Mouse (Mus musculus) CH12.LX (cell line): ENCODE results near the gene Leprot. TPM values are rescaled to one million over a fixed set of nuclear protein-coding genes. Genes with fewer than 3 reads are reported as not detected.

ENCODE experiments used
- DNase-seq: peaks from one replicate; pipeline ENCODE4 v3.0.0-alpha.2; 2013; ENCODE audit errors: extremely low read depth
- H3K27ac ChIP-seq: 2 replicates; pipeline ENCODE4 v1.5.1; 2012; ENCODE audit warnings: low read depth, mild to moderate bottlenecking, control low read depth, moderate library complexity; ENCODE audit not compliant: insufficient read depth
- H3K27me3 ChIP-seq: replicated peaks from 2 replicates; pipeline ENCODE3; 2012; ENCODE audit warnings: inconsistent platforms
- H3K36me3 ChIP-seq, 2 experiments: replicated peaks in 1 of 2; 2 replicates each; pipeline versions ENCODE3 to v1.6.1; 2012; ENCODE audit warnings: inconsistent platforms in 1 of 2, low read length in 1 of 2, mild to moderate bottlenecking in 1 of 2, mixed read lengths in 1 of 2, moderate library complexity in 1 of 2; ENCODE audit not compliant: control insufficient read depth in 1 of 2, insufficient read depth in 1 of 2
- H3K4me1 ChIP-seq, 2 experiments: 2 replicates each; pipeline ENCODE4 v1.6.1; 2012; ENCODE audit warnings: inconsistent platforms in 1 of 2, moderate library complexity in 1 of 2; ENCODE audit not compliant: insufficient read depth in 2 of 2, control insufficient read depth in 1 of 2
- H3K4me2 ChIP-seq: 2 replicates; pipeline ENCODE4 v1.6.1; 2012; ENCODE audit warnings: low read depth, mild to moderate bottlenecking, control low read depth; ENCODE audit not compliant: poor library complexity, insufficient read depth, severe bottlenecking
- H3K4me3 ChIP-seq, 3 experiments: fragments of 150-350 bp in 1 of 3; sonication (generic) in 1 of 3; replicated peaks in 1 of 3; 2 replicates each; pipeline versions ENCODE3 to v1.5.1; 2011 to 2012; ENCODE audit warnings: low read depth in 2 of 3, low read length in 2 of 3, mild to moderate bottlenecking in 2 of 3, moderate library complexity in 2 of 3, control low read depth in 1 of 3, improper control_type of control experiment in 1 of 3, inconsistent platforms in 1 of 3, mixed read lengths in 1 of 3; ENCODE audit not compliant: poor library complexity in 1 of 3
- H3K79me2 ChIP-seq: replicated peaks from 2 replicates; pipeline ENCODE4 v1.6.1; 2012; ENCODE audit warnings: mild to moderate bottlenecking, moderate library complexity; ENCODE audit not compliant: control insufficient read depth, poor library complexity, insufficient read depth, severe bottlenecking; ENCODE audit errors: extremely low read depth
- H3K9ac ChIP-seq: 2 replicates; pipeline ENCODE4 v1.6.1; 2012; ENCODE audit warnings: low read depth, mild to moderate bottlenecking, control low read depth, moderate library complexity; ENCODE audit not compliant: insufficient read depth
- H3K9me3 ChIP-seq: replicated peaks from 2 replicates; pipeline ENCODE3; 2012; ENCODE audit warnings: low read length, inconsistent platforms, mixed read lengths
- CHD1 ChIP-seq: IDR thresholded peaks from 2 replicates; pipeline ENCODE4 v1.6.1; 2012; ENCODE audit warnings: low read depth, low read length, improper control_type of control experiment, inconsistent platforms
- CHD2 ChIP-seq: IDR thresholded peaks from 2 replicates; pipeline ENCODE4 v1.6.1; 2011; ENCODE audit warnings: low read length, improper control_type of control experiment
- CTCF ChIP-seq, 2 experiments: IDR thresholded peaks in 1 of 2; conservative IDR thresholded peaks in 1 of 2; 2 replicates each; pipeline ENCODE4 v1.5.1; 2011 to 2012; ENCODE audit warnings: low read depth in 2 of 2, low read length in 2 of 2, improper control_type of control experiment in 1 of 2, inconsistent platforms in 1 of 2, mild to moderate bottlenecking in 1 of 2, moderate library complexity in 1 of 2
- ELF1 ChIP-seq: IDR thresholded peaks from 2 replicates; pipeline ENCODE4 v1.6.1; 2014; ENCODE audit warnings: low read depth, mild to moderate bottlenecking, inconsistent platforms, low read length, improper control_type of control experiment
- EP300 ChIP-seq: IDR thresholded peaks from 2 replicates; pipeline ENCODE4 v1.6.1; 2011; ENCODE audit warnings: low read length, improper control_type of control experiment
- ETS1 ChIP-seq: conservative IDR thresholded peaks from 2 replicates; pipeline ENCODE4 v1.6.1; 2012; ENCODE audit warnings: low read depth, mild to moderate bottlenecking, inconsistent platforms, low read length, improper control_type of control experiment, moderate library complexity
- GABPA ChIP-seq: IDR thresholded peaks from 2 replicates; pipeline ENCODE4 v1.6.1; 2012; ENCODE audit warnings: low read depth, low read length, improper control_type of control experiment, inconsistent platforms; ENCODE audit not compliant: insufficient replicate concordance
- IRF4 ChIP-seq: IDR thresholded peaks from 2 replicates; pipeline ENCODE4 v1.6.1; 2014; ENCODE audit warnings: low read depth, mild to moderate bottlenecking, inconsistent platforms, low read length, improper control_type of control experiment
- JUN ChIP-seq: IDR thresholded peaks from 2 replicates; pipeline ENCODE4 v1.6.1; 2011; ENCODE audit warnings: low read depth, mild to moderate bottlenecking, low read length, improper control_type of control experiment, moderate library complexity; ENCODE audit not compliant: insufficient read depth
- KAT2A ChIP-seq: IDR thresholded peaks from 2 replicates; pipeline ENCODE4 v1.6.1; 2012; ENCODE audit warnings: low read length, improper control_type of control experiment, inconsistent platforms; ENCODE audit not compliant: insufficient replicate concordance
- MAFK ChIP-seq: IDR thresholded peaks from 2 replicates; pipeline ENCODE4 v1.6.1; 2011; ENCODE audit warnings: low read length, improper control_type of control experiment; ENCODE audit not compliant: insufficient replicate concordance
- MAZ ChIP-seq: IDR thresholded peaks from 2 replicates; pipeline ENCODE4 v1.6.1; 2012; ENCODE audit warnings: low read depth, mild to moderate bottlenecking, inconsistent platforms, low read length, improper control_type of control experiment, moderate library complexity
- MXI1 ChIP-seq: IDR thresholded peaks from 2 replicates; pipeline ENCODE4 v1.6.1; 2011; ENCODE audit warnings: mild to moderate bottlenecking, low read depth, low read length, improper control_type of control experiment
- MYC ChIP-seq: IDR thresholded peaks from 2 replicates; pipeline ENCODE4 v1.6.1; 2011; ENCODE audit warnings: low read depth, mild to moderate bottlenecking, improper control_type of control experiment, low read length
- NRF1 ChIP-seq: IDR thresholded peaks from 2 replicates; pipeline ENCODE4 v1.6.1; 2014; ENCODE audit warnings: low read depth, mild to moderate bottlenecking, inconsistent platforms, low read length, improper control_type of control experiment, moderate library complexity
- PAX5 ChIP-seq: IDR thresholded peaks from 2 replicates; pipeline ENCODE4 v1.6.1; 2012; ENCODE audit warnings: low read length, inconsistent platforms, mixed read lengths
- POLR2A ChIP-seq: IDR thresholded peaks from 2 replicates; pipeline ENCODE4 v1.6.1; 2011; ENCODE audit warnings: low read depth, mild to moderate bottlenecking, improper control_type of control experiment, low read length
- POLR2AphosphoS2 ChIP-seq: IDR thresholded peaks from 2 replicates; pipeline ENCODE4 v1.6.1; 2011; ENCODE audit warnings: low read depth, low read length, improper control_type of control experiment
- RAD21 ChIP-seq: IDR thresholded peaks from 2 replicates; pipeline ENCODE4 v1.6.1; 2011; ENCODE audit warnings: low read depth, mild to moderate bottlenecking, low read length, improper control_type of control experiment, moderate library complexity
- SIN3A ChIP-seq: IDR thresholded peaks from 2 replicates; pipeline ENCODE4 v1.6.1; 2012; ENCODE audit warnings: low read length, improper control_type of control experiment, inconsistent platforms
- TBP ChIP-seq: conservative IDR thresholded peaks from 2 replicates; pipeline ENCODE4 v1.6.1; 2011; ENCODE audit warnings: low read depth, low read length, improper control_type of control experiment
- USF2 ChIP-seq: conservative IDR thresholded peaks from 2 replicates; pipeline ENCODE4 v1.6.1; 2011; ENCODE audit warnings: low read depth, low read length, improper control_type of control experiment
- ZC3H11A ChIP-seq: IDR thresholded peaks from 2 replicates; pipeline ENCODE4 v1.6.1; 2012; ENCODE audit warnings: low read depth, mild to moderate bottlenecking, inconsistent platforms, low read length, improper control_type of control experiment
- ZNF384 ChIP-seq: IDR thresholded peaks from 2 replicates; pipeline ENCODE4 v1.6.1; 2012; ENCODE audit warnings: low read depth, low read length, improper control_type of control experiment, inconsistent platforms
- dilution Hi-C: fragments of 300-500 bp; cut with MboI; formaldehyde crosslinking; loops from 2 replicates; pipeline ENCODE4 v1.14.3; 2020; ENCODE audit warnings: low sequenced_read_pairs; ENCODE audit not compliant: extremely low pct_unique_long_range_greater_than_20kb, extremely low pct_ligation_motif_present
- in situ Hi-C: fragments of 300-500 bp; cut with MboI; formaldehyde crosslinking; loops from 3 replicates; pipeline ENCODE4 v1.14.3; 2019; ENCODE audit warnings: low sequenced_read_pairs, low pct_ligation_motif_present, low pct_unique_long_range_greater_than_20kb, mixed read lengths
- polyA plus RNA-seq: library from polyadenylated mRNA; unstranded; fragments of >175 nt; gene quantifications from 2 replicates; pipeline ENCODE4 v1.2.1, GENCODE M21; 2012; ENCODE audit warnings: low read depth; ENCODE audit not compliant: insufficient read length
- total RNA-seq, 2 experiments: library from RNA; depleted of rRNA; stranded (reverse); fragments of 300-350 nt in 1 of 2; fragments of >200 nt in 1 of 2; gene quantifications; 2 replicates each; pipeline ENCODE4 v1.2.3; 2012 to 2014

Leprot gene
- total and polyA plus RNA-seq, 3 experiments, result 17.6 to 29.2 (median 24.2) TPM

- no peaks in the 10 kb centered on the region for H3K27me3 ChIP-seq
- no peaks in the 10 kb centered on the region for H3K4me1 ChIP-seq
- dilution Hi-C loops, result no loop called here
- H3K9ac ChIP-seq, result no peak overlapping the region
- no peak for TF ChIP-seq POLR2A
- no peak for TF ChIP-seq USF2
- no peak for TF ChIP-seq MAFK
- TF ChIP-seq ETS1, result no peak
- TF ChIP-seq RAD21, result no peak
- no peak for TF ChIP-seq CHD1
- no peak for TF ChIP-seq EP300
- TF ChIP-seq TBP, result no peak
- no peak for TF ChIP-seq JUN
- TF ChIP-seq CHD2, result no peak
- TF ChIP-seq ZC3H11A, result no peak
- no peak for TF ChIP-seq MXI1
- H3K9me3 ChIP-seq, result no peaks in the 10 kb centered on the region
- no peaks in the 10 kb centered on the region for H3K36me3 ChIP-seq
- H3K4me2 ChIP-seq, result no peak overlapping the region
- H3K79me2 ChIP-seq, result no peaks in the 10 kb centered on the region
- H3K27ac ChIP-seq, result no peak overlapping the region
- in situ Hi-C loops, result no loop called here
- no peak overlapping the region for H3K4me3 ChIP-seq
- no peak for DNase-seq
These were observed 47.0 kb downstream of the Leprot start for GRCm38 (mm10) chr4:101694529-101694928.

DNA sequence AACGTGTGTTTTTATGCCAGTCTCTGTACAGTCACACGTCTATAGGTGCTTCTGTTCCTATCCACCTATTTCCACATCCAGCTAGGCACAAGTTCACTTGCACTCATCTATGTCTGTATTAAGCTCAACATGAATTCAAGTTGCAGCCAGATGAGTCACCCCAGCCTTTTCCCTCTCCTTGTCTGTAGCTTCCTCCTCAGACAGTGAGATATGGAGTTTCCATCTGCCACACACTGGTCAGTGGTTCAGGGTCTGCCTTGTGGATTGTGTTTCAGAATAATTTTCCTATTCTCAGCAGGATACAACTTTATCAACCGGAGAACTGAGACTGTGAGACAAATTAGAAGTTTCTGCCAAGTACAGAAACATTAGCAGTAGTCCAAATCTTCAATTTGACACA is 49.7 kb downstream of the Leprot start:
- Histone ChIP-seq H3K4me3 (no peak overlapping the region), H3K36me3 (no peaks in the 10 kb centered on the region), H3K79me2 (no peaks in the 10 kb centered on the region), H3K9ac (no peak overlapping the region), H3K27ac (no peak overlapping the region), H3K4me1 (no peaks in the 10 kb centered on the region), H3K27me3 (no peaks in the 10 kb centered on the region), H3K4me2 (no peak overlapping the region), H3K9me3 (no peaks in the 10 kb centered on the region)
- in situ Hi-C loops (no loop called here), dilution Hi-C loops (no loop called here)
- no peak for TF ChIP-seq RAD21
- no peak for TF ChIP-seq EP300
- TF ChIP-seq ELF1, result no peak
- TF ChIP-seq MAZ, result no peak
- no peak for TF ChIP-seq POLR2AphosphoS2
- TF ChIP-seq ZC3H11A, result no peak
- no peak for TF ChIP-seq POLR2A
- TF ChIP-seq PAX5, result no peak
- TF ChIP-seq ZNF384, result no peak
- TF ChIP-seq MYC, result no peak
- no peak for TF ChIP-seq CHD2
- TF ChIP-seq USF2, result no peak
- TF ChIP-seq CTCF (conservative IDR thresholded peaks at IDR 0.05 in 1 of 2, IDR thresholded peaks at IDR 0.05 in 1 of 2; ENCODE audit: low read depth in 2 of 2, low read length in 2 of 2), result no peak
- no peak for TF ChIP-seq SIN3A
- TF ChIP-seq NRF1, result no peak
- no peak for TF ChIP-seq IRF4
- no peak for TF ChIP-seq JUN
- no peak for TF ChIP-seq GABPA
- TF ChIP-seq KAT2A, result no peak
- no peak for DNase-seq
